21 mouse cellular contexts compared by ENCODE assay signal in genomic region chr16:8560079-8560478, GRCm38 (mm10). TPM values are rescaled to one million over a fixed set of nuclear protein-coding genes. Genes with fewer than 3 reads are reported as not detected.
"Had no signal": no experiment of that assay in that cellular context is flagged by ENCODE, and none has a peak within 500 bp of the region (broad histone marks: within the 10 kb centered on the region; RNA-seq: fewer than 3 reads in every experiment).

No protein-coding gene starts in this region.

- ATAC-seq: liver, postnatal 0 days; lung, postnatal 0 days; midbrain, embryonic 13.5 days had no signal

- H3K4me3 ChIP-seq: left cerebral cortex, adult 2 months; limb, embryonic 12.5 days; limb, embryonic 15.5 days; midbrain, embryonic 13.5 days; stomach, embryonic 15.5 days had no signal

- H3K27ac ChIP-seq: kidney, postnatal 0 days; left cerebral cortex, adult 2 months; limb, embryonic 12.5 days; limb, embryonic 15.5 days; liver, embryonic 14.5 days; macrophage; midbrain, embryonic 13.5 days; stomach, embryonic 15.5 days had no signal

- H3K36me3 ChIP-seq: limb, embryonic 12.5 days; stomach, embryonic 15.5 days had no signal

- H3K4me1 ChIP-seq: limb, embryonic 12.5 days; limb, embryonic 15.5 days; midbrain, embryonic 13.5 days; stomach, embryonic 15.5 days had no signal

- DNase-seq: kidney, adult 2 months; kidney, postnatal 25 days; layer of hippocampus, postnatal 36 days; liver, postnatal 0 days; lung, embryonic 14.5 days; right cerebral cortex, adult 18-20 months; right cerebral cortex, postnatal 14 days; right cerebral cortex, postnatal 4 days; thymus, adult 2 months; thymus, postnatal 14 days; thymus, postnatal 4 days had no signal

- H3K27me3 ChIP-seq: limb, embryonic 12.5 days; limb, embryonic 15.5 days; midbrain, embryonic 13.5 days; stomach, embryonic 15.5 days had no signal

- H3K4me2 ChIP-seq: limb, embryonic 12.5 days; limb, embryonic 15.5 days; liver, embryonic 11.5 days; lung, embryonic 14.5 days; midbrain, embryonic 13.5 days; stomach, embryonic 15.5 days had no signal

- H3K9ac ChIP-seq: limb, embryonic 12.5 days; limb, embryonic 15.5 days; liver, embryonic 14.5 days; liver, postnatal 0 days; lung, embryonic 14.5 days; midbrain, embryonic 13.5 days; stomach, embryonic 15.5 days had no signal

RNA-seq across cellular contexts. Expression of gene Abat, which starts 46.9 kb away (rescaled TPM):
- polyA plus RNA-seq: macrophage had no signal
